Mouse (Mus musculus) liver, adult (tissue): ENCODE data around the gene Pygm.
A peak's percentile ranks its signal among the peaks of the same experiment; 100 is the strongest.

Experiments used
- GATA4 ChIP-seq: IDR thresholded peaks from 2 replicates; pipeline ENCODE4 v1.6.1; 2014; ENCODE audit warnings: mild to moderate bottlenecking, low read length; ENCODE audit not compliant: insufficient replicate concordance

Pygm gene

DNA sequence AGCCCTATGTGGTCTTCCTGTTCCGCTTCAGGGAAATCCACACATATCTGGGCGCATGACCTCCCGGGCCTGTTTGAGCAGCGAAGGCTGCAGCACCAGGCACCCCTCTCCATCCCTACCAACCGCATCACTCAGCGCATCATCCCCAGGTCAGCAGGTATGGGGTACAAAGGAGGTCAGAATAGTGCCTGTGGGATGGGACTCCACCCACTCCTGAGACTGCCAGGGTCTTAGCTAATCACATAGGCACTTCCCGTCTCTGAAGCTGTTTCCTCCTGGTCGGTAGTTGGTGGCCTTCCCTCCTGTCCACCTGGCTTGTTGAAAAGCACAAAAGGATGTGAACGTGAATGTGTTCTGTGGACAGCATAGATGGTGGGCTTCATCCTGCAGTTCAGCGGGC, 37.5 kb upstream of the Pygm start:
- TF ChIP-seq GATA4 = no peak

DNA sequence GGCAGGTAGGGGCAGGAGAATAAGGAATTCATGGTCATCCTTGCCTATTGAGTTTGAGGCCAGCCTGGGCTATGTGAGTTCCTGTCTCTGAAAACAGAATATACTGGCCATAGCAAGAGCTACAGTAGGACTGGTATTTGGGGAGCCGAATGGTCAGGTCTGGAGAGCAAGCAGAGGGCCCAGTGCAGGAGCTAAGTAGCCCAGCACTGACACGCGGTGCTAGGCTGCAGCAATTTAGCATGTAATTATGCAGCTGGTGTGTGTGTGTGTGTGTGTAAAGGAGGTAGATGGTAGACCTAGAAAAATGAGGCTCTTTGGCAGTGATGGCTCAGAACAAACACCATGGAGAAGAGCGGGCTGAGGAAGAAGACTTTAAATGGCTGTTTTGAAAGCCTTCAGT, 36.6 kb upstream of the Pygm start:
- TF ChIP-seq GATA4 = no peak

DNA sequence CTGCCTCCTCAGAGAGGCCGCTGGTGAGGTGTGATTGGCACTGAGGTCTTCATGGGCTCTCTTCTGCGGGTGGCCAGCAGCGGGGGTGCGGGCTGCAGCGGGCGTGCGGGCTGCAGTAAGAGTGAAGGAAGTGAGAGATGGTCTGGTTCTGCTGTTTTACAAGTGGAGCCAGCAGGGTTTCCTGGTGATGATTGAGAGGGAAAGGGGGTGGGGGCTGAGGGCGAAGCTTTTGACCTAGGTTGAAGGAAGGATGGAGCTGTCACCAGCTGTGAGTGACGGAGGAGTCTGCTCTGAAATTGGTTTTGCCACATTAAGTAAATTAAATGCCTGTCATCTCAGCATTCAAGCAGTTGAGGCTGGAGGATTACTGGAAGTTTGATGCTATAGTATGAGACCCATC, 35.5 kb upstream of the Pygm start:
- no peak for TF ChIP-seq GATA4

DNA sequence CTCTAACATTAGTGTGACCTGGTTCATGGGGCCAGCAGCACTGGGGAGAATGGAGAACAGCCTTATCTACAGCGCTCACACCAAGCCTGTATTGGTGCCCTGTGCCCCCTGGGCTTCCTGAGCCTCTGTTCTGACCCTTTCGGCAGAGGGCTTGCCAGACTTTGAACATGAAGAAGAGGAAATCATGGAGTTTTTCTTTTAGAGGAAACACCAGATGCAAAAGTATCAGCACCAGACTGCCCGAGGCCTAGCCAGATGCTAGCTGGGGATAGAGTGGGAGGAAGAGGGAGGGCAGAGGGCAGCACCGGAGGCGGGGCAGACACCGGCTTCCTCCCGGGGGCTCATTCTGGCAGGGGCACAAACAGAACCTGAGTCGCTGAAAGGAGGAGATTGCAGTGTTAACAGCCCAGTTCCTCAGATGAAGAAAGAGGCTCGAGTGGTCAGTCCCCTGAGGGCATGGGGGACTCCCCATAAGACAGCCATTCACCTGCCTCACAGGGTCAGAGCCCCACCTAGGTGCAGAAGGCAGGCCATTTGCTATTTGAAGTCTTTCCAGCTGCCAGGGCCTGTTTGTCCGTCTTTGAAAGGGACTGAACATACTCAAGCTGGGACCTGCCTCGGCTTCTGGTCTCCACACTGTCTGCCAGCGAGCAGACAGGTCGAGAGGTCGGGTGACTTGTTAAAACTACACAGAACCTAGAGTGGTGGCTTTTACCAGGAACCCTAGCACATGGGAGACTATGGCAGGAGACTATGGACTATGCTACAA, 34.8 kb upstream of the Pygm start:
- peak; percentile 93; the same call in 1 of the 2 replicates for TF ChIP-seq GATA4

DNA sequence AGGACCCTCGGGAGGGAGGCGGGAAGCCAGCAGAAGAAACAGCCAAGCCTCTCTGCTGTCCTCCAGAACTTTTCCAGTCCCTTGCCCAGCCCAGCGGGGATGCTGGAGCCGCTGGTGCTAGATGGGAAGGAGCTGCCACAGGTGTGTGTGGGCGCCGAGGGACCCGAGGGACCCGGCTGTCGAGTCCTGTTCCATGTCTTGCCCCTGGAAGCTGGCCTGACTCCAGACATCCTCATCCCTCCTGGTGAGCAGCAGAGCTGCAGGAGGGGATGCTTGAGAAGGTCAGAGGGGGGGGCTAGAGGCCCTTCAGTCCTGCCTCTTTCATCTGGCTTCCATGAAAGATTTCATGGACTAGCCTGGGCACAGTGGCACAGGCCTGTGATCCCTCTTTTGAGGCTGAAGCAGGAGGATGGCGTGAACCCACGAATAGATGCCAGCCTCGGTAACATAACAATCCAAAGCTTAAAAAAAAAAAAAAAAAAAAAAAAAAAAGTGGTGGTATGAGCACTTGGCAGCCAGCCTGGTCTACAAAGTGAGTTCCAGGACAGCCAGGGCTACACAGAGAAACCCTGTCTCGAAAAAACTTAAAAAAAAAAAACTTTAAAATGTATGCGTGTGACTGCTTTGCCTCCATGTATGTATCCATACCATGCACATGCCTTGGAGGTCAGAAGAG, 32.6 kb upstream of the Pygm start:
- TF ChIP-seq GATA4 = no peak

DNA sequence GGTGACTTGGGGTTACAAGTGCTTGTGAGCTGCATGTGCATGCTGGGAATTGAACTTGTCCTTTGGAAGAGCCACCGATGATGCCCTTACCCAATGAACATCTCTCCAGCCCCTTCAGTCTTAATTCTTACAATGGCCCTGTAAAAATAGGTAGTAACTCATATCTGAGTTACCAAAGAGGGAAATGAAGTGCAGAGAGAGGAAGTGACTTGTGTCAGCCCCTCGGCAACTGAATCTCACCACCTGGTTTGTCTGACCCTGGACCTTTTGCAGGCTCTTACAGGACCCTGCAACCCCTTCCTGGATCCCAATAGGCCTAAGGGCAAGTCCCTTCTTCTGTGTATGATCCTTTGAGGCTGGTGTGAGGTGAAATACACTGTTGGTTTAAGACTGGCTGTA, 32.1 kb upstream of the Pygm start:
- no peak for TF ChIP-seq GATA4

DNA sequence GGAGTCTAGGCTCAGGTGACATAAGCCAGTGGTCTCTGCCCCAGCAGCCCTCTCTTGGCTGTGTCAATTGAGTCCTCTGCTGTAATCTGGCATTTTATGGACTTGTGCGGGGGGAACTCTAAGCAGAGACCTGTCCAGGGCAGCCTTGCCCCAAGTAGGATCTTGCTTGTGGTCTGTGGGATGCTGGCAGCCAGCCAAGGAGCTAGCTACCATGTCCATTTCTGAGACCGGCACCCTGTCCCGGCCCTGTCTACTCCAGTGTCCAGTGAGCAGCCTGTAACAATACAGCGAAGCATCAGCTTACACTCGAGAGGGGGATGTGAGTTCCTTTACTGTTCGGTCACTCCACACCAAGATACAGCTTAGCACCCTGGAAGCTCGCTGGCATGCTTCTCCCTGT, 30.2 kb upstream of the Pygm start:
- no peak for TF ChIP-seq GATA4

DNA sequence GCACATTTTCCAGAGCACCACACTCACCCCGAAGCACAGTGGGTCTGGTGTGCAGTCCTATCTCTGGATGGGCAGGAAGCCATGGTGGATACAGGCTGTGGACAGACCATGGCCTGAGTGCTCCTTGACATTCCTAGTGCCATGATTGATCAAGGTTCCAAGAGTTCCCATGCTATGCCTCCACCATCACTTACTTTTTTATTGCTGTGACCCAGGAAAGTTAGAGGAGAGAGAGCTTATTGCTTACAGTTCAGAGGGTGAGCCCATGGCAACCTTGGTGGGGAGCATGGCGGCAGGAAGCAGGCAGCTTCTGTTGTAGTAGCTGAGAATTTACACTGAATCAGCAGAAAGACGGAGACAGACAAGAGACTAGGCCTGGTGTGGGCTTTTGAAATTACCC, 22.9 kb upstream of the Pygm start:
- TF ChIP-seq GATA4 = no peak

DNA sequence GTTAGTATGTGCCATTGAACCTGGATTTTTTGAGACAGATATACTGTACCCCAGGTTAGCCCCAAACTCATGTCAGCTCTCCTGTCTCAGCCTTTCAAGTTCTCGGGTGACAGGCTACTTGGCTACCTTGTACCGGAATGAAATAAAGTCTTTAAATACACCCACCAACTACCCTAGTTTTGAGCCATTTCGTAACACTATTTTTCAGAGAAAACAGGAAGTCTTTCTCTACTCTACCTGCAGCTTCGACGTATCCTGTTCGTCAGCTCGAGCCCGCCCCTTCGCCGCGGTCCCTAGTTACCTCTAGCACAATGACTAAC, 21.1 kb upstream of the Pygm start:
- TF ChIP-seq GATA4 = no peak

DNA sequence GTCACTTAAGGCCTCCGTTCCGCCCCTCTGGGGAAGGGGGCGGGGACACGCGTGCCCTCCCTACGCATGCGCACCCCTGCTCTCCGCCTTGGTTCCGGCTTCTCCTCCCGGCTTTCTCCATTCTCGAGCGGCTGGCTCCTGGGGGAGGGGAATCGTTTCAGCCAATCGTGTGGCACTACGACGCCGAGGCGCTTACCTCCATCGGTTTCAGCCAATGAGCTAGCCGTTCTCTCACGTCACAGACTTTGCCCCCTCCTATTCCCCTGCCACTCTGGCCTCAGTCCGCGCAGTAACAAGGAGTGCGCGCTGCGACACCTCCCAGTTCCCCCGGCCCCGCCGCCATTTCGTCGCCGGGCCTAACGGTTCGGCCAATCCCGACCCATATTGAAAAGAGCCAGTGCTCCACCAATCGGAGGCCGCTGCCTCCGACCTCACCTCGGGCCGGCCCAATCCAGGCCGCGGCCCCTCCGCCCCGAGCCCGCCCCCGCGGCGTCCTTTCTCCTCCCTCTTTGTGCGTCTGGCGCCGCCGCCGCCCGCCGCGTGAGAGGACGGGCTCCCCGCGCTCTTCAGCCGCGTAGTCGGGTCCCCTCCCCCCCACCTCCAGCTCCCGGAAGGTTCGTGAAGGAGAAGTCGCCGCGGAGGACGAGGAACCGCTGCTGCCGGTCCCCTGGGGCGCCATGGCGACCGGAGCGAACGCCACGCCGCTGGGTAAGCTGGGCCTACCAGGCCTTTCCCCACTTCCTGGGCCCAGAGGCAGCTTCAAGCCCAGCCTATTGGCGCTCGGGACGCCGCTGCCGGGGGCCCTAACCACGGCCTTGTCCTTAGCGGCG, 20.6 kb upstream of the Pygm start, which contains the start of gene Sf1:
Sf1 (plus strand) TSS at position 280 of the 830 bp plus-strand sequence.
- no peak for TF ChIP-seq GATA4

DNA sequence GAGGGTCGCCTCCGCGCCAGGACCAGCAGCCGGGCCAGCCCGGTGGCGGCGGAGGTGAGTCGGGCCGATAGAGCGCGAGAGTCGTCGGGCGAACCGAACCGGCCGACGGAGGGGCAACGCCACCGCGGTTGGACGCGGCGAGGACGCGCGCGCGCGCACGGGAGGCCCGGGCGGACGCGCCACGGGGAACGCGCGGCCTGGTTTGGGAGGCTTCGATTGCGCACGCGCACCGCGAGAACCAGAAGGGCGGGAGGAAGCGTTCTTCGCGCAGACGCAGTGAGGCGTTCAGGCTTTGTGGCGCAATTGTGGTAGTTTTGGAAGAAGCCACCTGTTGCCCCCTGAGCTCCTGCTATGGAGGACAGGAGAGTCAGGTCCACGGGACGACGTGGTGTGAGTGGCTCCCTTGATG, 19.9 kb upstream of the Pygm start:
- no peak for TF ChIP-seq GATA4

DNA sequence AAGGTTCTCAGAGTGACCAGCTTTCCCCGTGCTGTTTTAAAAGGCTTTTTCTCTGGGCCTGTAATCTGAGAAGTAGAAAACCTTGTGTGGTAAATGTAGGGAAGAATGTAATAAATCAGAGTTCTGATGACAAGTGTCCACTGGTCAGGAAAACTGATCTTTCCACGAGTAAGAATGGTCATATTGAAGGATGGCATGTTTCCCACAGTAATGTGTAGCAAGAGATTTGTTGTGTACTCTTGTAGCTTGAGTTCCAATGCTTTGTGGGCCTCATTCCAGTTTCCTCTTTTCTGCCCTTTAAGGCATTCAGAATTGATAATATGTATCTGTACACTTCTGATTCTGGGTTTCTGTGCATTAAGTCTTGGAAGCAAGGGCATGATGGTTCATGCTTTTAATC, 19.4 kb upstream of the Pygm start:
- TF ChIP-seq GATA4 = no peak

DNA sequence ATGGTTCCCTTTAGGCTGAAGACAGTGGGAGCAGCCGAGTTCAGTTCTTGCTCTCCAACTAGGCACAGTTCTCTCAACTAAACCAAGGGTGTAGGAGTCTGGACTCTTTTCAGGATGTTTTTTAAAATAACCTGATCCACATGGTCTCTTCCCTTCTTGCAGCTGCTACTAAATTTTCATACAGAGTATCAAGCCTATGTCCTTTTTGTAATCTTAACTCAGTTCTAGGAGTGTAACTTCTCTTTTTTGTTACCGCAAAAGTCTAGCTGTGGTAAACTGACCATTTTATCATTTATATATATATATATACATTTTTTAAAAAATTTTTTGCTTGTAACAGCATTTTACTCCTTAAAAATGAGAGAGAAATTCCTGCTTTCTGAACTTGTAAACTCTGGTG, 14.0 kb upstream of the Pygm start:
- TF ChIP-seq GATA4 = no peak

DNA sequence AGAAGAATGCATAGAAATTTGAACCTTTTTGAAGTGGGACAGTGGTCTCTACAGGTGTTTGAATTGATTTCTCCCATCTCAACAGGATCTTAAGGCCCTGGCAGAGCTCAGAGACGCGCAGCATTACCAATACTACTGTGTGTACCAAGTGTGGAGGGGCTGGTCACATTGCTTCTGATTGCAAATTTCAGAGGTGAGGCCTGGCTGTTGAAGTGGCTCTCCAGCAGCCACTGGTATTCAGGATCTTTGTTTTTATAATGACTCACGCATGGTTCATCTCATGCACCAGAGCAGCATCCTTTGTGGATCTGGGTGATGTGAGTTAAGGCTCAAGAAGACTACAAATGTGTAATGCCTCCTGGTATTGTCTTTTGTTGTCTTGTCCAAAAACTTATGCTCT, 11.8 kb upstream of the Pygm start:
- TF ChIP-seq GATA4 = no peak

DNA sequence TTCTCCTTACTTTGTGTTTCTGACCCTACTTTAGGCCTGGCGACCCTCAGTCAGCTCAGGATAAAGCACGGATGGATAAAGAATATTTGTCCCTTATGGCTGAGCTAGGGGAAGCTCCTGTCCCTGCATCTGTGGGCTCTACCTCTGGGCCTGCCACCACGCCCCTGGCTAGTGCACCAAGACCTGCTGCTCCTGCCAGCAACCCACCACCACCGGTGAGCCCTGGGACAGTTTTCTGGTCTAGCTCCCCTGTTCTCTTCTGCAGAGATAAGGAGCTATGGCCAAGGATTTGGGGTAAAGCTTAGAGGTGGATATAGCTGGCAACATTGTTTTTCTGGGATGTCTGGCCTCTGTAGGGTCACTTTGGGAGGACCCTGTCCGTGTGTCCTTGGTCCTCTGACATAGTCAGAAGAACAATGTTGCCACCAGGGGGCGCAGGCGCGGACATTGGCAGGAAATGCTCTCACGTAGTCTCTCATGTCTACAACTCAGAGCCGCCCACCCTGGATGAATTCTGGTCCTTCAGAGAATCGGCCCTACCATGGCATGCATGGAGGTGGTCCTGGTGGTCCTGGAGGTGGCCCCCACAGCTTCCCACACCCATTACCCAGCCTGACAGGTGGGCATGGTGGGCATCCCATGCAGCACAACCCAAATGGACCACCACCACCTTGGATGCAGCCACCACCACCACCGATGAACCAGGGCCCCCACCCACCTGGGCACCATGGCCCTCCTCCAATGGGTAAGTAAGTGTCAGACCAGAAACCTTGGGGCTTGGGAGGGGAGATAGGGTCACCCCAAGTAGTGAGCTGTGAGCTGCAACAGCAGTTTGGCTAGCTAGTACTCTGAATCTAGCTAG, 10.4 kb upstream of the Pygm start:
- no peak for TF ChIP-seq GATA4
